Mouse (Mus musculus): Measurements from ENCODE around the gene Armc12. TPM values are rescaled to one million over a fixed set of nuclear protein-coding genes. Genes with fewer than 3 reads are reported as not detected.
"Not testable (repeated sequence)": the region's sequence is repeated elsewhere in the genome, so short reads cannot be mapped to it uniquely, and the experiment has no call there.

Gene Armc12
- polyA plus RNA-seq, 1 experiment = not detected

- Histone ChIP-seq H3K4me3 (ENCODE audit: insufficient read depth, low read length) (no peak overlapping the region), H3K27ac (ENCODE audit: insufficient read depth, low read length) (no peak overlapping the region), H3K4me1 (ENCODE audit: control insufficient read depth, insufficient read depth, low read length) (no peaks in the 10 kb centered on the region)
- TF ChIP-seq POLR2A (IDR thresholded peaks at IDR 0.05; ENCODE audit: low read depth, low read length) (no peak), CTCF (IDR thresholded peaks at IDR 0.05; ENCODE audit: borderline replicate concordance, insufficient read depth, low read length) (peak; percentile 79)
These were observed 2.6 kb upstream of the Armc12 start for GRCm38 (mm10) chr17:28528043-28528351.

GRCm38 (mm10) chr17:28529116-28529515 lies 1.5 kb upstream of the Armc12 start:
- Histone ChIP-seq H3K27ac (ENCODE audit: insufficient read depth, low read length) (no peak overlapping the region), H3K4me1 (ENCODE audit: control insufficient read depth, insufficient read depth, low read length) (no peaks in the 10 kb centered on the region), H3K4me3 (ENCODE audit: insufficient read depth, low read length) (no peak overlapping the region)
- TF ChIP-seq CTCF (IDR thresholded peaks at IDR 0.05; ENCODE audit: borderline replicate concordance, insufficient read depth, low read length) (no peak), POLR2A (IDR thresholded peaks at IDR 0.05; ENCODE audit: low read depth, low read length) (no peak)

- no peak for TF ChIP-seq POLR2A (IDR thresholded peaks at IDR 0.05; ENCODE audit: low read depth, low read length)
- no peak for TF ChIP-seq CTCF (IDR thresholded peaks at IDR 0.05; ENCODE audit: borderline replicate concordance, insufficient read depth, low read length)
These were observed 1.3 kb downstream of the Armc12 start for GRCm38 (mm10) chr17:28531946-28532345.

GRCm38 (mm10) chr17:28532557-28532956 lies 2.0 kb downstream of the Armc12 start:
- Histone ChIP-seq H3K27ac (ENCODE audit: insufficient read depth, low read length) (no peak overlapping the region), H3K4me3 (ENCODE audit: insufficient read depth, low read length) (no peak overlapping the region), H3K4me1 (ENCODE audit: control insufficient read depth, insufficient read depth, low read length) (no peaks in the 10 kb centered on the region)
- TF ChIP-seq POLR2A (IDR thresholded peaks at IDR 0.05; ENCODE audit: low read depth, low read length) (no peak), CTCF (IDR thresholded peaks at IDR 0.05; ENCODE audit: borderline replicate concordance, insufficient read depth, low read length) (no peak)

More at GRCm38 (mm10) chr17:28531946-28532345, 1.3 kb downstream of the Armc12 start:
- no peaks in the 10 kb centered on the region for H3K4me1 ChIP-seq (ENCODE audit: control insufficient read depth, insufficient read depth, low read length)
- H3K27ac ChIP-seq (ENCODE audit: insufficient read depth, low read length) = no peak overlapping the region
- H3K4me3 ChIP-seq (ENCODE audit: insufficient read depth, low read length) = no peak overlapping the region

GRCm38 (mm10) chr17:28533327-28533726 lies 2.7 kb downstream of the Armc12 start:
- Histone ChIP-seq H3K27ac (ENCODE audit: insufficient read depth, low read length) (no peak overlapping the region), H3K4me3 (ENCODE audit: insufficient read depth, low read length) (no peak overlapping the region), H3K4me1 (ENCODE audit: control insufficient read depth, insufficient read depth, low read length) (no peaks in the 10 kb centered on the region)
- TF ChIP-seq CTCF (IDR thresholded peaks at IDR 0.05; ENCODE audit: borderline replicate concordance, insufficient read depth, low read length) (no peak), POLR2A (IDR thresholded peaks at IDR 0.05; ENCODE audit: low read depth, low read length) (no peak)

- no peak for TF ChIP-seq POLR2A (IDR thresholded peaks at IDR 0.05; ENCODE audit: low read depth, low read length)
- no peak for TF ChIP-seq CTCF (IDR thresholded peaks at IDR 0.05; ENCODE audit: borderline replicate concordance, insufficient read depth, low read length)
- no peak overlapping the region for H3K4me3 ChIP-seq (ENCODE audit: insufficient read depth, low read length)
- no peak overlapping the region for H3K27ac ChIP-seq (ENCODE audit: insufficient read depth, low read length)
- no peaks in the 10 kb centered on the region for H3K4me1 ChIP-seq (ENCODE audit: control insufficient read depth, insufficient read depth, low read length)
These were observed 7.3 kb downstream of the Armc12 start for GRCm38 (mm10) chr17:28537881-28538280.

- H3K4me3 ChIP-seq (ENCODE audit: insufficient read depth, low read length) = no peak overlapping the region
- TF ChIP-seq POLR2A (IDR thresholded peaks at IDR 0.05; ENCODE audit: low read depth, low read length) (no peak), CTCF (IDR thresholded peaks at IDR 0.05; ENCODE audit: borderline replicate concordance, insufficient read depth, low read length) (no peak)
- no peaks in the 10 kb centered on the region for H3K4me1 ChIP-seq (ENCODE audit: control insufficient read depth, insufficient read depth, low read length)
- no peak overlapping the region for H3K27ac ChIP-seq (ENCODE audit: insufficient read depth, low read length)
These were observed 16.3 kb downstream of the Armc12 start for GRCm38 (mm10) chr17:28546925-28547324.

GRCm38 (mm10) chr17:28548550-28548949 lies 17.9 kb downstream of the Armc12 start:
- Histone ChIP-seq H3K4me1 (ENCODE audit: control insufficient read depth, insufficient read depth, low read length) (no peaks in the 10 kb centered on the region), H3K27ac (ENCODE audit: insufficient read depth, low read length) (no peak overlapping the region), H3K4me3 (ENCODE audit: insufficient read depth, low read length) (no peak overlapping the region)
- TF ChIP-seq CTCF (IDR thresholded peaks at IDR 0.05; ENCODE audit: borderline replicate concordance, insufficient read depth, low read length) = no peak
- TF ChIP-seq POLR2A (IDR thresholded peaks at IDR 0.05; ENCODE audit: low read depth, low read length) = no peak

GRCm38 (mm10) chr17:28549111-28549510 lies 18.5 kb downstream of the Armc12 start, which contains the start of gene Clpsl2:
TSS of gene Clpsl2 (plus strand) at chr17:28549411.
- H3K27ac ChIP-seq (ENCODE audit: insufficient read depth, low read length) = no peak within 1 kb of the TSS
- no peak within 1 kb of the TSS for H3K4me3 ChIP-seq (ENCODE audit: insufficient read depth, low read length)
- no peaks in the 10 kb centered on the region for H3K4me1 ChIP-seq (ENCODE audit: control insufficient read depth, insufficient read depth, low read length)
- TF ChIP-seq POLR2A (IDR thresholded peaks at IDR 0.05; ENCODE audit: low read depth, low read length) = no peak
- TF ChIP-seq CTCF (IDR thresholded peaks at IDR 0.05; ENCODE audit: borderline replicate concordance, insufficient read depth, low read length) = no peak

GRCm38 (mm10) chr17:28553040-28553793 lies 22.6 kb downstream of the Armc12 start:
- no peak overlapping the region for H3K27ac ChIP-seq (ENCODE audit: insufficient read depth, low read length)
- H3K4me3 ChIP-seq (ENCODE audit: insufficient read depth, low read length) = no peak overlapping the region
- TF ChIP-seq CTCF (IDR thresholded peaks at IDR 0.05; ENCODE audit: borderline replicate concordance, insufficient read depth, low read length) (peak; percentile 81; the same call in 1 of the 2 replicates), POLR2A (IDR thresholded peaks at IDR 0.05; ENCODE audit: low read depth, low read length) (no peak)
- H3K4me1 ChIP-seq (ENCODE audit: control insufficient read depth, insufficient read depth, low read length) = no peaks in the 10 kb centered on the region

- H3K4me1 ChIP-seq (ENCODE audit: control insufficient read depth, insufficient read depth, low read length); H3K4me3 ChIP-seq (ENCODE audit: insufficient read depth, low read length); H3K27ac ChIP-seq (ENCODE audit: insufficient read depth, low read length): not testable (repeated sequence)
These were observed 23.4 kb downstream of the Armc12 start for GRCm38 (mm10) chr17:28554021-28554420.
